Mouse (Mus musculus): ENCODE data around the gene Asb5.
"Not testable (repeated sequence)": the region's sequence is repeated elsewhere in the genome, so short reads cannot be mapped to it uniquely, and the experiment has no call there.

Gene Asb5

GRCm38 (mm10) chr8:54529382-54530296 lies at the start of gene Asb5, which contains the start of gene Spcs3:
Asb5 (plus strand) TSS chr8:54529580.
Spcs3 (minus strand) TSS chr8:54529998.
- DNase-seq, result peak; percentile 97

- no peak for DNase-seq
Measured at GRCm38 (mm10) chr8:54486555-54487273, 42.7 kb upstream of the Asb5 start.

GRCm38 (mm10) chr8:54488437-54488836 lies 40.9 kb upstream of the Asb5 start:
- no peak for DNase-seq

GRCm38 (mm10) chr8:54491057-54491690 lies 38.2 kb upstream of the Asb5 start:
- DNase-seq, result peak; percentile 4

GRCm38 (mm10) chr8:54491934-54492333 lies 37.4 kb upstream of the Asb5 start:
- no peak for DNase-seq

- peak; percentile 25 for DNase-seq
Measured at GRCm38 (mm10) chr8:54493110-54493509, 36.3 kb upstream of the Asb5 start.

GRCm38 (mm10) chr8:54493915-54494314 lies 35.5 kb upstream of the Asb5 start:
- no peak for DNase-seq

- DNase-seq, result no peak
Measured at GRCm38 (mm10) chr8:54503104-54503503, 26.3 kb upstream of the Asb5 start.

- no peak for DNase-seq
Measured at GRCm38 (mm10) chr8:54505060-54505459, 24.3 kb upstream of the Asb5 start.

GRCm38 (mm10) chr8:54507428-54508095 lies 21.8 kb upstream of the Asb5 start:
- DNase-seq, result peak; percentile 71

GRCm38 (mm10) chr8:54508096-54508456 lies 21.3 kb upstream of the Asb5 start:
- DNase-seq, result no peak

- no peak for DNase-seq
Measured at GRCm38 (mm10) chr8:54508814-54509213, 20.6 kb upstream of the Asb5 start.

GRCm38 (mm10) chr8:54509221-54509721 lies 20.1 kb upstream of the Asb5 start:
- DNase-seq, result no peak

GRCm38 (mm10) chr8:54511791-54512190 lies 17.6 kb upstream of the Asb5 start:
- no peak for DNase-seq

- not testable (repeated sequence) for DNase-seq
Measured at GRCm38 (mm10) chr8:54512200-54512599, 17.2 kb upstream of the Asb5 start.

GRCm38 (mm10) chr8:54518756-54519460 lies 10.5 kb upstream of the Asb5 start:
- DNase-seq, result no peak

- no peak for DNase-seq
Measured at GRCm38 (mm10) chr8:54520516-54520915, 8.9 kb upstream of the Asb5 start.

GRCm38 (mm10) chr8:54525606-54526005 lies 3.8 kb upstream of the Asb5 start:
- no peak for DNase-seq

GRCm38 (mm10) chr8:54526700-54527099 lies 2.7 kb upstream of the Asb5 start:
- DNase-seq, result no peak

- no peak for DNase-seq
Measured at GRCm38 (mm10) chr8:54528571-54528970, 809 bp upstream of the Asb5 start.

GRCm38 (mm10) chr8:54535172-54535571 lies 5.8 kb downstream of the Asb5 start:
- DNase-seq, result no peak

- no peak for DNase-seq
Measured at GRCm38 (mm10) chr8:54537285-54537684, 7.9 kb downstream of the Asb5 start.

Data from thymus, postnatal 25 days (tissue).